In the genomic region with DNA sequence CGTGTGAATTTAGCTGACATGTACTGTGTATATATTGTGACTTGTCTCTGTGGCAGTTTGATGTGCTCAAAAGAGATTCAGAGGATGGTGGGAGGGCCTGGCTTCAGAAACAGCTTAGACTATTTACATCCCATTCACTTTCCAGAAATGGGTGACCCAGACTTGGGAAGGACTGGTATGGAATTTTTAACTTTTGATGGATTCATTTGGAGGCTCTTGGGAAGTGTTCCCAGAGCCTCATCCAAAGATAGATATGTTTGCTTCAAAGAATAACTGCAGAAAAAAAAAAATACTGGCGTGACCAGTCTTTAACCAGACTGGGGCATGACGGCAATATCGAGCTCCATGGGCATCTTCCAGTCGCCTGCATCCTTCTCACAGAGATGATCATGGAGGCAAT, we compare ENCODE assay signal across 14 mouse cellular contexts.
"Had no signal": no experiment of that assay in that cellular context is flagged by ENCODE, and none has a peak within 500 bp of the region (broad histone marks: within the 10 kb centered on the region; RNA-seq: fewer than 3 reads in every experiment).

No protein-coding gene starts in this region.

- H3K4me2 ChIP-seq: intestine, embryonic 15.5 days; liver, embryonic 11.5 days; liver, embryonic 15.5 days; stomach, embryonic 15.5 days had no signal

- H3K9me3 ChIP-seq: intestine, embryonic 15.5 days; limb, embryonic 10.5 days; liver, embryonic 15.5 days; megakaryocyte, embryonic 14.5 days; stomach, embryonic 15.5 days had no signal

- H3K4me1 ChIP-seq: intestine, embryonic 15.5 days; liver, embryonic 15.5 days; megakaryocyte, embryonic 14.5 days; stomach, embryonic 15.5 days had no signal

- H3K27ac ChIP-seq: intestine, embryonic 15.5 days; layer of hippocampus, adult 2 months; limb, embryonic 10.5 days; liver, embryonic 15.5 days; macrophage; stomach, embryonic 15.5 days had no signal

- ATAC-seq: intestine, embryonic 15.5 days had no signal

- H3K27me3 ChIP-seq: intestine, embryonic 15.5 days; liver, embryonic 15.5 days; megakaryocyte, embryonic 14.5 days; stomach, embryonic 15.5 days had no signal

- DNase-seq: kidney, adult 18-20 months; kidney, postnatal 10 days; kidney, postnatal 4 days; lung, adult 2 months; lung, postnatal 10 days; thymus, postnatal 4 days had no signal

- H3K36me3 ChIP-seq: intestine, embryonic 15.5 days; limb, embryonic 10.5 days; liver, embryonic 15.5 days; stomach, embryonic 15.5 days had no signal

- H3K9ac ChIP-seq: intestine, embryonic 15.5 days; liver, embryonic 15.5 days; stomach, embryonic 15.5 days had no signal

- H3K4me3 ChIP-seq: intestine, embryonic 15.5 days; layer of hippocampus, adult 2 months; limb, embryonic 10.5 days; liver, embryonic 15.5 days; megakaryocyte, embryonic 14.5 days; stomach, embryonic 15.5 days had no signal
